Mouse (Mus musculus) frontal cortex, adult 2 months (tissue): ENCODE data around the gene Dazap1. TPM values are rescaled to one million over a fixed set of nuclear protein-coding genes. Genes with fewer than 3 reads are reported as not detected.

Source experiments
- DNase-seq, 2 experiments: peaks; one replicate each; pipeline ENCODE4 v3.0.0; 2022; ENCODE audit warnings: low spot score in 1 of 2; ENCODE audit errors: extremely low spot score in 1 of 2
- polyA plus RNA-seq: library from polyadenylated mRNA; depleted of rRNA; stranded (reverse); fragments of >200 nt; gene quantifications from 2 replicates; pipeline ENCODE4 v1.2.3, GENCODE M21; 2012; rRNA removed

Dazap1 gene
- polyA plus RNA-seq, 1 experiment = 86.3 TPM

DNA sequence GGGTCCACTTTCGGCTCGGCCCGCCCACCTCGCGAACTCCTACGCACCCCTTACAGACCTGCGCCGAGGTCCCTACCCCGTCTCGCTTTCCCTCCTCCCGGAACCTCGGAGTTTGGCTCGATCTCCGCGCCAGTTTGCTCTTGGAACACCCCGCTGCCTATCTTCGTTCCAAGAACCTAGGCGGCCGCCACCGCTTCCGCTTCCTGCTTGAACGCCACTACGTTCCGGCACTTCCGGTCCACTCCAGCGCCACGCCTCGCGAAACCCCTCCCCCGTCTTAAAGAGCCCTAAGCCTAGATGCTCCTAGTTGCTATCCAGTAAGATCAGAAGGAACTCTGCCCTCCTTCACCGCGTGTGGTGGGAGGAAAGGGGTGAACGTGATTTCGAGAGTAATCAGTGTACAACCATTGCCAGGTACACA lies 59.1 kb downstream of the Dazap1 start, which contains the start of gene 2310011J03Rik:
Gene 2310011J03Rik, minus strand, starts transcription at position 198 of the 421 bp plus-strand sequence.
- DNase-seq = peak; percentile 89 to 96

DNA sequence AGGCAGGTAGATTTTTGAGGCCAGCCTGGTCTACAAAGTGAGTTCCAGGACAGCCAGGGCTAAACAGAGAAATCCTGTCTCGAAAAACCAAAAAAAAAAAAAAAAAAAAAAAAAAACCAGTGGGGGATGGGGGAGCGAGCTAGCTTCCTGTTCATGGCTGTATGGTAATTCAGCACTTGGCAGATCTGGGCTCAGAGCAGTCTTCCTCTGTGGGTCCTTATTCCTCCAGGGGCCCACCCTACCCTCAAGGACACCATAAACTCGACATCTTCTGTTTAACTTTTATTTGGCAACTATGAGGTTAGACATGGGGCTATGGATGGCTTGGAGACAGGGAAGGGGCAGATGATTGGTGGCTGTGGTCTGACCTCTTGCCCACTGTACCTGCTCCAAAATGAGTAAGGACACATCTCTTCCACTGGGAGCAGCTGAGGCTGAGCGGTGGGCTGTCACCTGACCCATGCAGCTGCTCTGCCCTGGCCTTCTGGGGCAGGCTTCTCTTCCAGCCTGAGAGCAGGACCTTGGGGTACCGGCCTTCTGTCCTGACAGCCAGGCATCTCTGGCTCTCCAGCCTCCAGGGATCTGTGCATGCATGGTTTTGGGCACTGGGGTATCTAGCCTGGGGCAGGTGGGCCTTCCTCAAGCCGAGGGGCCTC lies 59.9 kb downstream of the Dazap1 start:
- no peak for DNase-seq

DNA sequence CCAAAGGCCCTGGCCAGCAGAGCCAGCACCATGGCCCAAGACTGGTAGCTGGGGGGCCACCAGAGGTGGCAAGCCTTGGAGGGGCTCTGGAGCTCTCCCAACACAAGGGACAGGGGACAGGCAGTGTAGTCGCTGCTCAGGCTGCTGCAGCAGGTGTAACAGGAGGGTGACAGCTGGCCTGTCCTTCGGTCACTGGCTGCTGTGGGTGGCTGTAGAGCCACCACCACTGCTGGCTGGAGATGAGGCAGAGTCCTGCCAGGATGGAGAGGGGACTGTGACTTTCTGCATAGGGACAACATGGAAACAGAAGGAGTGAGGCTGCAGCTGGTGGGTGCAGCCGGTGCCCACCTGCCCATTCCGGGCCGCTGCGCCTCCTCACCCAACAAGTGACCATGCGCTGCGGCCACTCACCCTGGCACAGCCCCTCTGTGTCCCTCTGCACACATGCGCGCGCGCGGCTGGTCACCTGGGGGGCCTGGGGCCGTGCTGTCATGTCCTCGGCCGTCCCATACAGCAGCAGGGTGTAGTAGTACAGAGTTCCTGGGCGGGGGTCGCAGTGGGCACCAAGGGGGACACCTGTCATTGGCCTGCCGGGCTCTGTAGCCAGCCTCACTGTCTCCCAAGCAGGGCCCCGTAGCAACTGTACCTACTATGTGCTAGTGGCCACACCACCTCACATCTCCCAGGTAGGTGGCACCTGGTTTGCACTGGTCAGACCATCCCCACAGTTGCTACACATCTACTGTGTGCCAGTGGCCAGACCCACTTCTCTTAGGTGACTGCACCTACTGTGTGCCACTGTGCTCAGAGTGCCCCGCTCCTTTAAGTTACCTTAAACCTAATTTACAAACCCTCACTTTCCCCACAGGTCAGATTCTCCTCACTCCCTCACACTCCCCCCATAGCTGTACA lies 60.6 kb downstream of the Dazap1 start:
- DNase-seq = no peak

DNA sequence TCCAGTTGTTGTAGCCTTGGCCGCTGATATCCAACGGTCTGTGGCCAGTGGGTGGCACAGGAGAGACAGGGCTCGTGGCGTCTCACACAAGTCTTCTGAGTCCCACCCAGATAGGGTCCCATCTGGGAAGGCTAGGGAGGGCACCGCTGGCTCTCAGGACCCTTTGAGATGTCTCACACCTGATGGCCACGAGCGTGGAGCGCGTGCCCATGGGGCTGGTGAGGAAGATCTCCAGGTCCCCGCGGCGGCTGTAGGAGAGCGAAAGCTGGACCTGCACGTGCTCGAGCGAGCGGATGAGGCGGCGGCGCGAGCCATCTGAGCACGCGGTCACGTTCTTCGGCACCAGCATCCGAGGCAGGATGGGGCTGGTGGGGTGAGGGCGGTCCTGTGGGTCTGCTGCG lies 61.5 kb downstream of the Dazap1 start:
- DNase-seq = no peak

- peak in 1 of 2 experiments; percentile 60 for DNase-seq
Observed at GRCm38 (mm10) chr10:80323261-80324119, 62.2 kb downstream of the Dazap1 start.

- no peak for DNase-seq
Observed at GRCm38 (mm10) chr10:80324120-80325037, 63.1 kb downstream of the Dazap1 start.

- DNase-seq = no peak
Observed at GRCm38 (mm10) chr10:80325045-80325444, 63.8 kb downstream of the Dazap1 start.

- peak; percentile 96 for DNase-seq
Observed at GRCm38 (mm10) chr10:80329273-80330081, 68.2 kb downstream of the Dazap1 start, which contains the start of the genes Pcsk4 and Reep6. Gene Pcsk4, minus strand, starts transcription at chr10:80329498. Gene Reep6, plus strand, starts transcription at chr10:80329953.

DNA sequence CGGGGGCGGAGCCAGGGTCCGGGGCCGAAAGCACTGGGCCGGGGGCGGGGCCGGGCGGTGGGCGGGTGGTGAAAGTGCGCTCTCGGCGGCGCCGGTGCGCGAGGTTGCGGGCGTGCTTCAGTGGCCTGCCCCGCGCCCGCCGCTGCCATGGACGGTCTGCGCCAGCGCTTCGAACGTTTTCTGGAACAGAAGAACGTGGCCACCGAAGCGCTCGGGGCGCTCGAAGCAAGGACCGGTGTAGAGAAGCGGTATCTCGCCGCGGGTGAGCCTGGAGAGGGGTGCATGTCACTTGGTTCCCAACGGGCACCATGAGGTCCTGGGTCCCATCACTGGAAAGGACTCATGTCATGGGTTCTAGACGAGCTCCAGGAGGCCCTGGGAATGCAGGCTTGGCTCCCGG lies 68.8 kb downstream of the Dazap1 start:
- DNase-seq = no peak

DNA sequence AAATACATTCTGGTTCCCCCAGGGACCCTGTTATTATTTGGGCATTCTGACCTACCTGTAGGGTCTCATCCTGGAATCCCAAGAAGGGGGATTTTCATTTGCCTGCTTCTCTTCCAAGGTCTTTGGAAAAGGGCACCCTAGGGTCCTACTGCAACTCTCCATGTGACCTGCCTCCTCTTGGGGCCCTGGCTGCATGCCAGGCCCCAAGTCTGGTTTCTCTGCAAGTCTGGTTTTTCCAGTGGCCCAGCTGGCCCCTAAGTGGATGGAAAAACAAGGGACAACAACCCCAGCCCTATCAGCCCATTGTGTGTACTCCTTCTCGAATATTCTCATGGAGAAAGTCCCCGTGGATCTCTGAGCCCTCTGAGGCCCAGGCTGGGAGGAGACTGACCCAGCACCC lies 69.6 kb downstream of the Dazap1 start:
- DNase-seq = no peak

DNA sequence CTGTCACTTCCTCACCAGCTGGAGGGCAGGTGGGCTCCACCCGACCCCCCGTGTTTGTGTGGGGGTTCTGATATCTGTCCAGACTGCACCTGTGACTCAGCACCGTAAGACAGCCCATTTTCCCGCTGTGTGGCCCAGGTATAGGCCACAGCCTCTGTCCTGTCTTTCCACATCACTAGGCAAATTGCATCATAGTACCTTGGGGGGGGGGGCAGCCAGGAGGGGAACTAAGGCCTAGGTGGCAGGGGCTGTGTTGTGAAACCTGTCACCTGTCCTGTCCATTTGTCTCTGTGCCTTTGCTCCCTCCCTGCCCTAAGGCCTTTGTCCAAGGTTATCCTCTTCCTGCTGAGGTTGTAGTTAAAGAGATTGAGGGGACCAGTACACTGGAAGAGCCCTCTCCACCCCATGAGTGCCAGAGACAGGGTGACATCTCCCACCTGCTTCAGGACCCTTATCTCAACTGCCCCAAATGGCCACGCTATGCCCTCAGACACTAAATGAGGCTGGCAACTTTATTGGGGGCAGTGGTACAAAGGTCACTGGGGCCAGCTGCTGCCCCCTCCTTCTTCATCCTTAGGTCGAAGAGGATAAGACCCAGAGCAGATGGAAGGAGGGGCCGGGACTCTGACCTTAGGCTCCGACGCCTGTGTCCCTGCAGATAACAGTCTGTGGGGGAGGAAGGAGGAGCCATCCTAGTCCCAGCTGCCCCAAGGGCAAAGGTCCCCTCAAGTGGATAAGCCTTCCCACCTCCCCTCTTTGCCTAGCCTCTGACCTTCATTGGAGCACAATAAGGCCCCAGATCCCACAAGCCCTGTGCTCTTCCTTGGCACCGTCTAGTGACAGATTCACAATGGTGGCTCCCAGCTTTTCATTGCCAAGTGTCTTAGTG lies 70.6 kb downstream of the Dazap1 start:
- DNase-seq = no peak

- no peak for DNase-seq
Observed at GRCm38 (mm10) chr10:80332525-80332989, 71.3 kb downstream of the Dazap1 start.

DNA sequence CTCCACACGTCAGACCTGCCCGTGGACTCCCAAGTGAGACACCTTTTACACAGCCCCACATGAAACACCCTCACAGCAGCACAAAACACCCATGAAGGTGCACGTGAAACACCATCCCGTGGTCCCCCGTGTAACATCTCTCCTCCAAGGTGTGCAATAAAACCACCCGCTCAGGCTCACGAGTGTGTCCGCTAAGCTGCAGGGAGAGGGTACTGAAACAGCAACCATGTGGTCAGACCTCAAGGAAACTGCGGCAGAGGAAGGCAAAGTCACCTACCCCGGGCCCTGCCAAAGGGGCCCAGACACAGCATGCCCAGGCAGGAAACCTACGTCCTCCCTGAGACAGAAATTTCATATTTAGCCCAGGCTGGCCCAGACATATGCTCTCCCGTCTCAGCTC lies 75.0 kb downstream of the Dazap1 start:
- no peak for DNase-seq

Other genes starting within 250 kb of the Dazap1 start
- gene Arhgap45, start 244.8 kb upstream of the Dazap1 start, polyA plus RNA-seq = 5.3 and 7.1 TPM in 2 replicates
- 200 and 205 TPM in 2 replicates for gene Polr2e, start 221.7 kb upstream of the Dazap1 start, polyA plus RNA-seq
- gene Gpx4, start 214.3 kb upstream of the Dazap1 start, polyA plus RNA-seq = 867 and 914 TPM in 2 replicates
- 26.6 TPM in 2 replicates for gene Sbno2, start 155.9 kb upstream of the Dazap1 start, polyA plus RNA-seq
- gene Stk11, start 145.7 kb upstream of the Dazap1 start, polyA plus RNA-seq = 93.8 and 96.3 TPM in 2 replicates
- 606 and 673 TPM in 2 replicates for gene Atp5d, start 122.9 kb upstream of the Dazap1 start, polyA plus RNA-seq
- gene Cbarp, start 120.7 kb upstream of the Dazap1 start, polyA plus RNA-seq = 252 and 288 TPM in 2 replicates
- 36.5 and 43.7 TPM in 2 replicates for gene Midn, start 113.2 kb upstream of the Dazap1 start, polyA plus RNA-seq
- gene Cirbp, start 95.5 kb upstream of the Dazap1 start, polyA plus RNA-seq = 212 and 226 TPM in 2 replicates
- gene 1600002K03Rik, start 88.5 kb upstream of the Dazap1 start, polyA plus RNA-seq = 14.3 and 15.8 TPM in 2 replicates
- 8.2 and 10.2 TPM in 2 replicates for gene Efna2, start 82.0 kb upstream of the Dazap1 start, polyA plus RNA-seq
- gene Mum1, start 35.1 kb upstream of the Dazap1 start, polyA plus RNA-seq = 32.4 and 37.9 TPM in 2 replicates
- 380 and 448 TPM in 2 replicates for gene Ndufs7, start 12.4 kb upstream of the Dazap1 start, polyA plus RNA-seq
- 29.1 and 31.9 TPM in 2 replicates for gene Gamt, start 474 bp upstream of the Dazap1 start, polyA plus RNA-seq
- 2,217 and 2,507 TPM in 2 replicates for gene Rps15, start 31.0 kb downstream of the Dazap1 start, polyA plus RNA-seq
- gene Apc2, start 34.5 kb downstream of the Dazap1 start, polyA plus RNA-seq = 46.2 and 52.2 TPM in 2 replicates
- 41.6 and 44.3 TPM in 2 replicates for gene 2310011J03Rik, start 59.1 kb downstream of the Dazap1 start, polyA plus RNA-seq
- gene Pcsk4, start 68.0 kb downstream of the Dazap1 start, polyA plus RNA-seq = 9.4 TPM in 2 replicates
- 4.9 and 6.0 TPM in 2 replicates for gene Reep6, start 68.5 kb downstream of the Dazap1 start, polyA plus RNA-seq
- 5.6 and 7.3 TPM in 2 replicates for gene Adamtsl5, start 86.9 kb downstream of the Dazap1 start, polyA plus RNA-seq
- 24.9 and 33.3 TPM in 2 replicates for gene Plk5, start 95.0 kb downstream of the Dazap1 start, polyA plus RNA-seq
- gene Mex3d, start 126.2 kb downstream of the Dazap1 start, polyA plus RNA-seq = 17.2 and 17.7 TPM in 2 replicates
- 200 and 215 TPM in 2 replicates for gene Mbd3, start 138.1 kb downstream of the Dazap1 start, polyA plus RNA-seq
- 1,306 and 1,773 TPM in 2 replicates for gene Uqcr11, start 145.3 kb downstream of the Dazap1 start, polyA plus RNA-seq
- 33.5 and 34.2 TPM in 2 replicates for gene Tcf3, start 172.2 kb downstream of the Dazap1 start, polyA plus RNA-seq
- gene Onecut3, start 233.3 kb downstream of the Dazap1 start, polyA plus RNA-seq = 0.02 and 0.04 TPM in 2 replicates